Mouse (Mus musculus) embryo, embryonic 11 days (tissue): ENCODE data around the gene Pde3a.
A peak's percentile ranks its signal among the peaks of the same experiment; 100 is the strongest.

Experiments used
- DNase-seq: peaks from one replicate; pipeline ENCODE4 v3.0.0-alpha.2; 2015

Pde3a gene

GRCm38 (mm10) chr6:141522541-141522940 lies 273.5 kb downstream of the Pde3a start:
- no peak for DNase-seq

- DNase-seq: no peak
Observed at GRCm38 (mm10) chr6:141523747-141524640, 274.9 kb downstream of the Pde3a start, which contains the start of gene Slco1c1. Slco1c1 (plus strand) TSS chr6:141524368.

- DNase-seq: no peak
Observed at GRCm38 (mm10) chr6:141525787-141526186, 276.7 kb downstream of the Pde3a start.

GRCm38 (mm10) chr6:141530865-141531264 lies 281.8 kb downstream of the Pde3a start:
- no peak for DNase-seq

GRCm38 (mm10) chr6:141537298-141537697 lies 288.2 kb downstream of the Pde3a start:
- DNase-seq: peak; percentile 33

- DNase-seq: no peak
Observed at GRCm38 (mm10) chr6:141541136-141541535, 292.1 kb downstream of the Pde3a start.

- no peak for DNase-seq
Observed at GRCm38 (mm10) chr6:141543344-141543743, 294.3 kb downstream of the Pde3a start.
